Mouse (Mus musculus): ENCODE measurements around the gene Cdk5r2. TPM values are rescaled to one million over a fixed set of nuclear protein-coding genes. Genes with fewer than 3 reads are reported as not detected.

The Cdk5r2 gene
- polyA plus RNA-seq, 1 experiment: not detected

GRCm38 (mm10) chr1:74892351-74893133, 37.8 kb downstream of the Cdk5r2 start:
- no peaks in the 10 kb centered on the region for H3K36me3 ChIP-seq (ENCODE audit: control insufficient read depth, insufficient read depth, low read length)
- H3K27ac ChIP-seq (ENCODE audit: insufficient read depth, low read length): no peak overlapping the region
- H3K4me3 ChIP-seq (ENCODE audit: extremely low read depth, insufficient read depth, insufficient read length): no peak overlapping the region
- DNase-seq (ENCODE audit: low read depth in 1 of 2, low spot score in 2 of 2): no peak
- WGBS: 6% methylated on average over 39 of the region's 39 CpGs
- TF ChIP-seq CTCF (IDR thresholded peaks at IDR 0.05; ENCODE audit: extremely low read depth, insufficient read depth, insufficient read length, insufficient replicate concordance) (no peak), POLR2A (IDR thresholded peaks at IDR 0.05; ENCODE audit: low read depth, low read length) (no peak)
- no peaks in the 10 kb centered on the region for H3K4me1 ChIP-seq (ENCODE audit: control insufficient read depth, insufficient read depth, insufficient read length)
- H3K27me3 ChIP-seq (ENCODE audit: control insufficient read depth, insufficient read depth, low read length): no peaks in the 10 kb centered on the region

GRCm38 (mm10) chr1:74893134-74893855, 38.6 kb downstream of the Cdk5r2 start, which contains the start of gene Cryba2:
Gene Cryba2 (minus strand): TSS chr1:74893143.
- Histone ChIP-seq H3K4me1 (ENCODE audit: control insufficient read depth, insufficient read depth, insufficient read length) (no peaks in the 10 kb centered on the region), H3K4me3 (ENCODE audit: extremely low read depth, insufficient read depth, insufficient read length) (no peak within 1 kb of the TSS), H3K27me3 (ENCODE audit: control insufficient read depth, insufficient read depth, low read length) (no peaks in the 10 kb centered on the region), H3K27ac (ENCODE audit: insufficient read depth, low read length) (no peak within 1 kb of the TSS), H3K36me3 (ENCODE audit: control insufficient read depth, insufficient read depth, low read length) (no peaks in the 10 kb centered on the region)
- TF ChIP-seq CTCF (IDR thresholded peaks at IDR 0.05; ENCODE audit: extremely low read depth, insufficient read depth, insufficient read length, insufficient replicate concordance) (peak; percentile 53; the same call in 1 of the 2 replicates), POLR2A (IDR thresholded peaks at IDR 0.05; ENCODE audit: low read depth, low read length) (no peak)
- no peak for DNase-seq (ENCODE audit: low read depth in 1 of 2, low spot score in 2 of 2)
- 15% methylated on average over 25 of the region's 25 CpGs for WGBS

- Histone ChIP-seq H3K4me1 (ENCODE audit: control insufficient read depth, insufficient read depth, insufficient read length) (no peaks in the 10 kb centered on the region), H3K27ac (ENCODE audit: insufficient read depth, low read length) (no peak overlapping the region), H3K36me3 (ENCODE audit: control insufficient read depth, insufficient read depth, low read length) (no peaks in the 10 kb centered on the region), H3K4me3 (ENCODE audit: extremely low read depth, insufficient read depth, insufficient read length) (no peak overlapping the region), H3K27me3 (ENCODE audit: control insufficient read depth, insufficient read depth, low read length) (peaks cover 3% of the 10 kb centered on the region; the same call in 1 of the 2 replicates)
- 18% methylated on average over 4 of the region's 4 CpGs for WGBS
- TF ChIP-seq CTCF (IDR thresholded peaks at IDR 0.05; ENCODE audit: extremely low read depth, insufficient read depth, insufficient read length, insufficient replicate concordance) (peak; percentile 43; the same call in 1 of the 2 replicates), POLR2A (IDR thresholded peaks at IDR 0.05; ENCODE audit: low read depth, low read length) (no peak)
- DNase-seq (ENCODE audit: low read depth in 1 of 2, low spot score in 2 of 2): peak; percentile 9 to 25
Measured at GRCm38 (mm10) chr1:74894966-74895365, 40.2 kb downstream of the Cdk5r2 start.

GRCm38 (mm10) chr1:74897976-74898375, 43.2 kb downstream of the Cdk5r2 start:
- peaks cover 7% of the 10 kb centered on the region; the same call in 1 of the 2 replicates for H3K4me1 ChIP-seq (ENCODE audit: control insufficient read depth, insufficient read depth, insufficient read length)
- peaks cover 14% of the 10 kb centered on the region for H3K27me3 ChIP-seq (ENCODE audit: control insufficient read depth, insufficient read depth, low read length)
- H3K27ac ChIP-seq (ENCODE audit: insufficient read depth, low read length): no peak overlapping the region
- 43% methylated on average over 7 of the region's 7 CpGs for WGBS
- DNase-seq (ENCODE audit: low read depth in 1 of 2, low spot score in 2 of 2): no peak
- H3K4me3 ChIP-seq (ENCODE audit: extremely low read depth, insufficient read depth, insufficient read length): no peak overlapping the region
- TF ChIP-seq CTCF (IDR thresholded peaks at IDR 0.05; ENCODE audit: extremely low read depth, insufficient read depth, insufficient read length, insufficient replicate concordance): no peak
- TF ChIP-seq POLR2A (IDR thresholded peaks at IDR 0.05; ENCODE audit: low read depth, low read length): no peak
- no peaks in the 10 kb centered on the region for H3K36me3 ChIP-seq (ENCODE audit: control insufficient read depth, insufficient read depth, low read length)

- TF ChIP-seq CTCF (IDR thresholded peaks at IDR 0.05; ENCODE audit: extremely low read depth, insufficient read depth, insufficient read length, insufficient replicate concordance) (no peak), POLR2A (IDR thresholded peaks at IDR 0.05; ENCODE audit: low read depth, low read length) (no peak)
- no peak for DNase-seq (ENCODE audit: low read depth in 1 of 2, low spot score in 2 of 2)
- Histone ChIP-seq H3K27ac (ENCODE audit: insufficient read depth, low read length) (no peak overlapping the region), H3K36me3 (ENCODE audit: control insufficient read depth, insufficient read depth, low read length) (no peaks in the 10 kb centered on the region), H3K4me1 (ENCODE audit: control insufficient read depth, insufficient read depth, insufficient read length) (peaks cover 7% of the 10 kb centered on the region; the same call in 1 of the 2 replicates), H3K4me3 (ENCODE audit: extremely low read depth, insufficient read depth, insufficient read length) (no peak overlapping the region), H3K27me3 (ENCODE audit: control insufficient read depth, insufficient read depth, low read length) (peaks cover 14% of the 10 kb centered on the region)
- WGBS: 12% methylated on average over 8 of the region's 10 CpGs
Measured at GRCm38 (mm10) chr1:74898656-74899431, 44.1 kb downstream of the Cdk5r2 start.
